Mouse (Mus musculus) forelimb bud, embryonic 11.5 days (tissue): Measurements from ENCODE around the gene Nudt22.

ENCODE experiments used
- DNase-seq: peaks from one replicate; pipeline ENCODE4 v3.0.0-alpha.2; 2012; ENCODE audit warnings: low read depth, low spot score

Nudt22 gene

GRCm38 (mm10) chr19:6996006-6996405 lies at the start of gene Nudt22, which contains the start of gene Trpt1:
TSS of gene Nudt22 (minus strand) at chr19:6996117.
TSS of gene Trpt1 (plus strand) at chr19:6996131.
- peak; percentile 85 for DNase-seq

DNA sequence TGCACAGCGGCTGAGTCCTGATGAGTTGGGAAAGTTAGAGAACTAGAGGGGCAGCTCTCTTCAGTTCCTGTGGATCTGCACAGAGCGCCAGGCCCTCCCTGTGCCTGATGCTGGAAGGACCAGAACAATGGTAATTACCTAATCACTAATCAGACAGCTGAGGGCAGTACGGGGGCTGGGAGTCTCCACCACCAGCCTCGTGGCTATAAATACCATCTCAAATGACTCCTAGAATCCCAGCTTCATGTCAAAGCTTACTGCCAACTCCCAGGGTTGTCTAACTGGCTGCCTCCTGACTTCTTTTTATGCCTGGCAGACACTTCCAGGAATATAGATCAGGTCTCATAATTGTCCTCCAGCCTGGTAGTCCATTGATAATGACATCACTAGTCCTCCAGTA lies 48.8 kb upstream of the Nudt22 start:
- no peak for DNase-seq

DNA sequence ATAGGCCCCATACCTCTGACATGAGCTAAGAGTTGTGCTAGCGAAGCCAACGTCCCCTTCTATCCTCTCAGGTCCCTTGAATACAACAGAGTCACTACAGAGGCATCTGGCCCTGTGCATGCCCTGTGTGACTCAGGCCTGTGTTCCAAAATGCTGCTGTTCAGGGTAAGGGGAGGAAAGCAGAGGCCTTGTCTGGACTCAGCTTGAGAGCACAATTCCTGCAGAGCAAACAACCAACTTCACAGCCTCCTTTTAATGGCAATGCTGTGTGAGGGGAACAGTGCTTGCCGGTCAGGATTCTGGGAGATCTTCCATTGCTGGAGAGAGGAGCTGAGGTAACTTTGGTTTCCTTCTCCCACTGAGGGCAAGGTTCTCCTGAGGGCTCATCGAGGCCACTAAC lies 48.4 kb upstream of the Nudt22 start:
- no peak for DNase-seq

DNA sequence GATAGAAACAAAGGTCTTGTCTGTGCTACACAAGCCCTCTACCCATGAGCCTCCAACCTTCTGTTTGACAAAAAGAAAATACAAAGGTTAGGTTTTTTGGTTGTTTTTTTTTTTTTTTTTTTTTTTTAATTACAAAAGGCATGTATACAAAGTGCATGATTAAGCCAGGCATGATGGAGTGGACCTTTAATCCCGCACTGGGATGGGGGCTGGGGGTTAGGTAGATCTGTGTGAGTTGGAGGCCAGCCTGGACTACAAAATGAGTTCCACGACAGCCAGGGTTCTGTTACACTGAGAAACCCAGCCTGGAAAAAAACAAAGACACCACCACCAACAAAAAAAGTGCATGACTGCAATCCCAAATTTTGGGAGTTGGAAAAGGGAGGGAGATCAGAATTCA lies 45.3 kb upstream of the Nudt22 start:
- no peak for DNase-seq

DNA sequence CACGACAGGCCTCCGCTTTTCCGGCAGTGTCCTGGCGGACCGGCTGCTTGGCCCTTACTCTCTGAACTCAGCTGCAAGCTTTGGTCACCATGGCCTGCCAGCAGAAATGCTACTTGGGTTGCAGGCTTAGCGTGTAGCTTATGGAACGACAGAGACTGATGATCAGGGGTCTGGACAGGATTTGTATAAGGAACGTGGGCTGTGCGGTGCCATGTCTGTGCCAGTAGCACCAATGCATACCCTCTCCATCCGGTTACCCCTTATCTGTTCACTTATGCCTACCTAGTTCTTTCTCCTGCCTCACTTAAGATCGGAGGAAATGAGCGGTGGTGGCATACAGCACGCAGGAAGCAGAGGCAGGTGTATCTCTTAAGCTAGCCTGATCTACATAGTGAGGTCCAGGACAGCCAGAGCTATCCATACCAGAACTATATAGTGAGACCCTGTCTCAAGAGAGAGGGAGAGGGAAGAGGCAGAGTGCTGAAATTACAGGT lies 44.8 kb upstream of the Nudt22 start:
- no peak for DNase-seq

- DNase-seq, result peak; percentile 100
Measured at GRCm38 (mm10) chr19:7039841-7040636, 44.1 kb upstream of the Nudt22 start, which contains the start of gene Stip1. TSS of gene Stip1 (minus strand) at chr19:7039967.

- peak; percentile 47 for DNase-seq
Measured at GRCm38 (mm10) chr19:7039088-7039720, 43.3 kb upstream of the Nudt22 start.

DNA sequence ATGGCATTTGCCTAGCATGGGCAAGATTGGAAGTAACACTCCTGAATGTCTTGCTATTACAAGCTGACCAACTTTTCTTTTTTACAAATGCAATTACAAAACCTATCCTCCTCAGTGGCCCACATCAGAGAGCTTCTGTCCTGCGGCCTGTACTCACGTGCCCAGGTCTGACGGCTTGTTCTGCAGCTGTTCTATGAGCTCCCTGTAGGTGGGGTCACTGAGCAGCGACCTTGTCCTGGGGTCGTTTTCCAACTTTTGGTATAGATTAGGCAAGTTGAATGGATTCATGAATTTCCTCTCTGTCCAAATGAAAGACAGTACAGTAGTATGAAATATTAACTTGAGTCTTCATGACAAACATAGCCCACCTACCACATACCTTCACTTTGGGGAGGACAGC lies 38.1 kb upstream of the Nudt22 start:
- no peak for DNase-seq

GRCm38 (mm10) chr19:7029531-7029930 lies 33.6 kb upstream of the Nudt22 start:
- no peak for DNase-seq

GRCm38 (mm10) chr19:7020224-7020641 lies 24.3 kb upstream of the Nudt22 start:
- DNase-seq, result peak; percentile 52

DNA sequence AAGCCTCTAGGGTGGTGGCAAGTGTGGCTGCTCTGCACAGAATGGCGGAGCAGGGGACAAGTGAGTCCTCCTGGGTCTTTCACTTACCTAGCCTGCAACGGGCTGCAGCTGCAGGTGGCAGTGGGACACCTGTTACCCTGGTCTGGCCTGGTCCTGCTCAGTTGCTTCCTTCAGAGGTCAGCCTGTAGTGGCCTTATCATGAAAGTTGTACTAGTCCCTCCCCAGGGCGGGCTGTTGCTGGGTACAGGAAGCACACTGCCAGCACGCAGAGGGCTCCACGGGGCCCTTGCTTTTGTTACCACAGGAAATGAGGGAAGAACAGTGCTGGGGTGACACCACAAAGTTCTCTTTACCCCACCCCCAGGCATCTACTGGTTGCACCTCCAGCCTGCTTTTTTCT lies 23.3 kb upstream of the Nudt22 start, which contains the start of gene Fermt3:
TSS of gene Fermt3 (minus strand) at position 279 of the 400 bp plus-strand sequence.
- DNase-seq, result no peak

GRCm38 (mm10) chr19:7018546-7018945 lies 22.6 kb upstream of the Nudt22 start:
- DNase-seq, result no peak

- DNase-seq, result no peak
Measured at GRCm38 (mm10) chr19:7017541-7018457, 21.9 kb upstream of the Nudt22 start.

DNA sequence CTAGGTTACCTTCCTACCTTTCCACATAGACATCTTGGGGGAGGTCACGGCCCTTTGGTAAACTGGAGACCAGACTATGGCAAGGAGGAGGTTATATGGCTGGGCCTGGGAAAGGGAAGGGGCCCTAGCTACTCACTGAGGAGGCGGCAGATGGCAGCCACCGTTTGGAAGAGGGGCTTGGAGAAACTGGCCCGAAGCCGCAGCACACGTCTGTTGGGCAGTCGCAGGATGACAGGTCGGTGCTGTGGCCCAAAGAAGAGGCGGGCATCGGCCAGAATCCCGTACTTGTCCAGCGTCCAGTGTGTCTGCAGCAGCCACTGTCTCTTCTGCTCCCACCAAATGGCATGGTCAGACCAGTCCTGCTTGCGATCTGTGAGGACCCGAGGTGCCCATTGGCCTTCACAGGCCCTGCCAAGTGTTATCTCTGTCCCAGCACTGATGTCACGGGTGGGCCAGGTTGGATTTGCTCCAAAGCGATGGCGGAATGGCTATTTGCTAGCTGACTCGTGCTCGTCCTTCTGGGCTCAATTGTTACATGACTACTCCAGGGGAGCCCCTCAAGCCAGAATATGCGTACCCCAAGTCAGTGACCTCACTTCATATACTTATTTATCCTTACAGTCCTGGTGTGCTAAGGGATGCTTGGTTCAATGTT lies 18.7 kb upstream of the Nudt22 start:
- DNase-seq, result no peak

DNA sequence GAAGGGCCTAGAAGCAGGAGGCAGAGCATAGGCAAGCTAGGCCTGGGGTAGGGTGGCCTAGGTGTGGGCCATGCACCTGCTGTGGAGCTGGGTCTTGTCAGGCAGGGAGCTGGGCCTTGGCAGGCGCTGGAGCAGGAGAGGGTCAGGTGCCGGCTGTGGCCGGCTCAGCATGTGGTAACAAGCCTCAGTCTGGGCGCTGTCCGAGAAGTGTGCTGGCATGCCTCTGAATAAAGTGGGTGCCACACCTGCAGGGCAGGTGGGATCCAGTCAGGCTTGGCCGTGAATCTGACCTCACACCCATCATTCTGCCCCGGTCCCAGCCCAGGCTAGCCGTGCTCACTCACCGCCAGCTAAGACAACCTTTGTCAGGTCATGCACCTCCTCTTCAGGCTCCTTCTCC lies 18.1 kb upstream of the Nudt22 start:
- no peak for DNase-seq

- DNase-seq, result no peak
Measured at GRCm38 (mm10) chr19:7012426-7012825, 16.5 kb upstream of the Nudt22 start.

- DNase-seq, result no peak
Measured at GRCm38 (mm10) chr19:7006892-7007593, 11.1 kb upstream of the Nudt22 start.

DNA sequence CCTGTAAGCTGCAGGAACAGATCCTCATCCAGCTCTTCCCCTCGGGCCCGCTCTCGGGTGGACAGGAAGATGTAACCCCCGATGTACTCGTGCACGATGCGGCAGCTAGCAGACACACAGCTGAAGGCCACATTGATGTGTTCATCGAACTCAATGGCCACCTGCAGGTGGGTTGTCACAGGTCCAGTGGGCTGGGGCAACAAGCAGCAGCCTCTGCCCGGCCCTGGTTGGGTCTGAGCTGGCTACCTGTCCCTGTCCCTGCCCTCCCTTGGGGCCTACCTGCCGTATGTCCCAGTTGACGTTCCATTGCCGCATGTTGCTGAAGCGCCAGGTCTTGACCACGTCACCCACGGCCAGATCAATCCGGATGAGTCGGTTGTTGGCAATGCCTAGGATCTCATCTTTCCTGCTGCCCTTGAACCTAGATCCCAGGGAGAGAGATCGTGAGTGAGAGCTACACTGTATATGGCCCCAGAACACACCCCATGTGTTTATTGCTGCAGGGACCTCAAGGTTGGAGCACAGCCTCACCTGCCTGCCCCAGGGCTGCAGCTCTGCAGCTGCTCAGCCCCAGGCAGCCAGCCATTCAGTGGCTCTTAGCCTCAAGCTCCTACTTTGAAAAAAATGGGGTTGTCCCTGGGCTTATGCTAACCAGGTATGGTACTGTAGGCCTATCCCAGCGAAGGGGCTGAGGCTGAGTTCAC lies 3.6 kb upstream of the Nudt22 start:
- DNase-seq, result no peak

- DNase-seq, result no peak
Measured at GRCm38 (mm10) chr19:6997721-6998290, 1.9 kb upstream of the Nudt22 start.
